Mouse (Mus musculus) lung, postnatal 0 days (tissue): ENCODE measurements around the gene Ilf3.

Experiments used
- CTCF ChIP-seq: IDR thresholded peaks from 2 replicates; pipeline ENCODE4 v1.5.1; 2016; ENCODE audit warnings: antibody characterized with exemption, mild to moderate bottlenecking
- EP300 ChIP-seq: IDR thresholded peaks from 2 replicates; pipeline ENCODE4 v1.6.1; 2016; ENCODE audit warnings: antibody characterized with exemption, mild to moderate bottlenecking, control low read depth

DNA sequence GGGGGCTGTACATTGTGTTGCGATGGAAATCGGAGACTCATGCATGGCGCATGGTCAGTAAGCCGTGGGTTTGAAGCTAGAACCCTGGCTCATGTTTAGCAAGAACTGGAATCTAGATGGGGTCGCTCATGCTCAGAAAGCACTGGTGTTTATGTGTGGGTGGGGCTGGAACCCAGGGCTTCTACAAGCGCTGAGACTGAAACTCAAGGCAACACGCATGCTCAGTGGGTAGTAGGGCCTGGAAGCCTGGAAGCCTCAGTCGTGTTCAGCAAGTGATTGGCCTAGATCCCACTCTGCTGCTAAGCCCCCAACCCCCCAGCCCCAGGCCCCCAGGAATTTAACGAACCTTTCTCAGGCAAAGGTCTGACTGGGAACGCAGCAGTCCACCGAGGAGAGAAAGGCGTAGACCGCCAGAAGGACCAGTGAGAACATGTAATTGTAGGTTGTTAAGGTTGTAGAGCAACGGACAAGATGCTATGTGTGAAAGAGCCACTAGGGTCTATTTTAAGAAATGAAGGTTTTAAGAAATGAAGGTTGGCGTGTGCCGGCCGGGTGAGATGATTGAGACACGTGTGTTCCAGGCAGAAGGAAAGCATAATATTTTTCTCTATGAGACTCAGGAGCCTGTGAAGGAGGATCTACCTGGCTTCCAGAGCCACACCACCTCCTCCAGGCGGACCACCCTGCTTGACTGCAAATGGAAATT, 45.3 kb upstream of the Ilf3 start:
- TF ChIP-seq CTCF (no peak), EP300 (no peak)
